Mouse (Mus musculus) heart, embryonic 15.5 days (tissue): Measurements from ENCODE around the gene Mylk. TPM values are rescaled to one million over a fixed set of nuclear protein-coding genes. Genes with fewer than 3 reads are reported as not detected.

ENCODE experiments used
- polyA plus RNA-seq: library from polyadenylated mRNA; unstranded; fragments of >200 nt; fragmentation: Nextera tagmentation; extraction: Ambion mirVana; gene quantifications from 2 replicates; pipeline ENCODE4 v1.2.1, GENCODE M21; 2015

Gene Mylk
- polyA plus RNA-seq, 1 experiment from 2014 or later = 10.1 TPM

Other genes with a start within 250 kb of the Mylk start
- 30.1 and 32.8 TPM in 2 replicates for gene Kalrn, start 171.7 kb upstream of the Mylk start, polyA plus RNA-seq
- gene Ropn1, start 95.3 kb upstream of the Mylk start, polyA plus RNA-seq = 0.24 and 0.38 TPM in 2 replicates
- 4.0 and 4.5 TPM in 2 replicates for gene Ccdc14, start 54.6 kb upstream of the Mylk start, polyA plus RNA-seq